Mouse (Mus musculus): ENCODE measurements around the gene Rffl.

GRCm38 (mm10) chr11:82886559-82886958 is 15.5 kb upstream of the Rffl start:
- TF ChIP-seq CTCF (IDR thresholded peaks at IDR 0.05; ENCODE audit: low read depth) (peak; percentile 72), EP300 (IDR thresholded peaks at IDR 0.05; ENCODE audit: low read depth) (no peak)
